Mouse (Mus musculus) hindbrain, postnatal 0 days (tissue): ENCODE data around the gene Rfng. TPM values are rescaled to one million over a fixed set of nuclear protein-coding genes. Genes with fewer than 3 reads are reported as not detected.
"Not testable (repeated sequence)": the region's sequence is repeated elsewhere in the genome, so short reads cannot be mapped to it uniquely, and the experiment has no call there.

ENCODE experiments used
- ATAC-seq: fragments of 200-750 bp; cut with Nextera tagmentation; 2 replicates; pipeline ENCODE4 v1.8.0; 2017; ENCODE audit warnings: mild to moderate bottlenecking, moderate TSS enrichment, moderate library complexity
- DNase-seq: peaks from one replicate; pipeline ENCODE4 v3.0.0-alpha.2; 2015; ENCODE audit warnings: low spot score
- H3K27ac ChIP-seq: fragments of 300-500 bp; sonication (generic); 2 replicates; pipeline ENCODE4 v1.5.1; 2014; ENCODE audit warnings: mild to moderate bottlenecking
- H3K27me3 ChIP-seq: fragments of 300-500 bp; sonication (generic); 2 replicates; pipeline ENCODE4 v1.6.1; 2014; ENCODE audit warnings: low read length, mixed read lengths; ENCODE audit not compliant: insufficient read depth
- H3K36me3 ChIP-seq: fragments of 300-500 bp; sonication (generic); 2 replicates; pipeline ENCODE4 v1.6.1; 2014; ENCODE audit warnings: low read length, mixed read lengths; ENCODE audit not compliant: insufficient read depth
- H3K4me1 ChIP-seq: fragments of 300-500 bp; sonication (generic); 2 replicates; pipeline ENCODE4 v1.6.1; 2014; ENCODE audit warnings: antibody characterized with exemption, low read length, mixed read lengths; ENCODE audit not compliant: insufficient read depth
- H3K4me2 ChIP-seq: fragments of 300-500 bp; sonication (generic); 2 replicates; pipeline ENCODE4 v1.6.1; 2014; ENCODE audit warnings: low read depth, mild to moderate bottlenecking, low read length, moderate library complexity, mixed read lengths
- H3K4me3 ChIP-seq: fragments of 300-500 bp; sonication (generic); 2 replicates; pipeline ENCODE4 v1.5.1; 2014; ENCODE audit warnings: low read length
- H3K9ac ChIP-seq: fragments of 300-500 bp; sonication (generic); replicated peaks from 2 replicates; pipeline ENCODE4 v1.6.1; 2014; ENCODE audit warnings: mild to moderate bottlenecking, low read length, moderate library complexity, mixed read lengths
- H3K9me3 ChIP-seq: fragments of 300-500 bp; sonication (generic); 2 replicates; pipeline ENCODE4 v1.6.1; 2016; ENCODE audit warnings: low read length, mixed read lengths
- CTCF ChIP-seq: IDR thresholded peaks from 2 replicates; pipeline ENCODE4 v1.5.1; 2016; ENCODE audit warnings: antibody characterized with exemption, control low read depth, low read depth
- WGBS: fragments of 180-500 bp; shearing (Covaris S2); extraction: QIAGEN DNeasy Blood & Tissue Kit; methylation state at CpG from one replicate; pipeline ENCODE4 v1.1.7; 2014; 5-methylcytosine and 5-hydroxymethylcytosine counted together
- polyA plus RNA-seq: library from polyadenylated mRNA; unstranded; fragments of >200 nt; fragmentation: Nextera tagmentation; extraction: Ambion mirVana; gene quantifications from 2 replicates; pipeline ENCODE4 v1.2.1, GENCODE M21; 2015
- total RNA-seq: library from RNA; depleted of rRNA; stranded (reverse); fragments of >200 nt; gene quantifications from 2 replicates; pipeline ENCODE4 v1.2.3, GENCODE M21; 2014

Rfng gene
- total and polyA plus RNA-seq, 2 experiments from 2014 or later: 93.6 to 107 TPM

DNA sequence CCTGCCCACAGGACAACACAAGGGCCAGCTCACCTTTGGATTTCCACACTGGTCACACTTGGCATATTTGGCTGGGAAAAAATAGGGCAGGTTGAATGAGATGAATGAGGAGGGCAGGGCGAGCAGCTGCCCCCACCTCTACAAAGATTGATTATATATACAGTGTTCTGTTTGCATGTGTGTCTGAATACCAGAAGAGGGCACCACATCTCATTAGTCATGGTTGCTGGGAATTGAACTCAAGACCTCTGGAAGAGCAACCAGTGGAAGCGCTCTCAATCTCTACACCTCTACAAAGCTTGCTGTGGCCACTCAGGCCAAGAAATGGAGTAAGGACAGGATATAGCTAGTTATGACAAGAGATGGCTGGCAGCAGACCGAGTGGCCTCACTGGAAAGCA, 5.8 kb upstream of the Rfng start:
- H3K9me3 ChIP-seq: no peaks in the 10 kb centered on the region
- 87% methylated on average over 3 of the region's 3 CpGs for WGBS
- H3K4me2 ChIP-seq: no peak overlapping the region
- TF ChIP-seq CTCF: peak; percentile 29; the same call in 1 of the 2 replicates
- peaks cover 58% of the 10 kb centered on the region for H3K36me3 ChIP-seq
- H3K4me3 ChIP-seq: no peak overlapping the region
- H3K4me1 ChIP-seq: 0 out of 2 replicates have a peak, but pooled peaks cover 7% of the 10 kb centered on the region
- H3K27ac ChIP-seq: no peak overlapping the region
- H3K9ac ChIP-seq: no peak overlapping the region
- no peaks in the 10 kb centered on the region for H3K27me3 ChIP-seq
- DNase-seq (no peak), ATAC-seq (no peak)

DNA sequence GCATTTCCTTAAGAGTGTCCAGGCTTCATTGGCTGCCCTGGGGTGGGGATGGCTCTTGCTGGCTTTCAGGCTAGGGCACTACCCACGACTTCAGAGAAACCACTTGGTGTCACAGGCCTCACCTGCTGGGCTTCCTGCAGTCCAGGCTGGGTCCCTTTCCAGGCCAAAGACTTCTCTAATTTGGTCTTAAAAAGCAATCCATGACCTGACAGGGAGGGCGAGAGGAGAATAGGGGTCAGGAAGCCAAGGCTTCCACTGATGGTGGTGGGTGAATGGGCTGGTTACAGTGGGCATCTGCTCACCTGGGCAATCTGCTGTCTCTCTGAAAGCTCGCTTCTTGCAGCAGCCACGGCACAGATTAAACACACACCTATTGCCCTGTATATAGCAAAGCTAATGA, 5.3 kb upstream of the Rfng start:
- no peaks in the 10 kb centered on the region for H3K27me3 ChIP-seq
- 89% methylated on average over 4 of the region's 4 CpGs for WGBS
- H3K36me3 ChIP-seq: peaks cover 58% of the 10 kb centered on the region
- TF ChIP-seq CTCF: no peak
- H3K4me3 ChIP-seq: no peak overlapping the region
- no peaks in the 10 kb centered on the region for H3K9me3 ChIP-seq
- H3K9ac ChIP-seq: no peak overlapping the region
- no peak overlapping the region for H3K4me2 ChIP-seq
- H3K4me1 ChIP-seq: 0 out of 2 replicates have a peak, but pooled peaks cover 7% of the 10 kb centered on the region
- ATAC-seq (no peak), DNase-seq (no peak)
- H3K27ac ChIP-seq: no peak overlapping the region

- not testable (repeated sequence) for H3K4me3 ChIP-seq, H3K9ac ChIP-seq, H3K27me3 ChIP-seq, ATAC-seq, H3K9me3 ChIP-seq, H3K4me2 ChIP-seq, DNase-seq, H3K4me1 ChIP-seq, H3K27ac ChIP-seq
- H3K36me3 ChIP-seq: peaks cover 58% of the 10 kb centered on the region
- 89% methylated on average over 9 of the region's 10 CpGs for WGBS
Observed at GRCm38 (mm10) chr11:120788460-120788859, 4.5 kb upstream of the Rfng start.

DNA sequence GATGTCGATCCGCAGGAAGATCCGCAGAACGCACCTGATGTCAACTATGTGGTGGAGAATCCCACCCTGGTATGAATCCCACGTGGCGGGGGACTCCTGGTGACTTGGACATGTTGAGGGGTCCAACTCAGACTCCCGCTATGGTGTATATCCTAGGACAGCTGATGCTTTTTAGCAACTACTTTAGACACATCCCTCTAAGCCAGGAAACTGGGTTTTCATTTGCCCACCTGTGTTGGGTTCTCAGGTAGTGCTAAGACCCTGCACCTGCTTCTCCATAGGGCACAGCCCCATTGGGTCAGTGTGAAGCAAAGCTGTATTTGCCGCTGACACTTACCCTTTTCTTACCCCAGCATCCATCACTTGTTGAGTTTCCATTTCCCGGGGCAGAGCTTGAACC, 1.1 kb upstream of the Rfng start:
- no peak for TF ChIP-seq CTCF
- Histone ChIP-seq H3K4me2 (peak overlapping the region; percentile 98), H3K9ac (peak overlapping the region; percentile 92), H3K9me3 (no peaks in the 10 kb centered on the region), H3K4me1 (peaks cover 13% of the 10 kb centered on the region; the same call in 1 of the 2 replicates), H3K36me3 (peaks cover 47% of the 10 kb centered on the region), H3K27ac (peak overlapping the region; percentile 87), H3K4me3 (peak overlapping the region; percentile 82), H3K27me3 (no peaks in the 10 kb centered on the region)
- no peak for DNase-seq
- ATAC-seq: no peak
- WGBS: 37% methylated on average over 9 of the region's 9 CpGs

- DNase-seq (no peak), ATAC-seq (no peak; the same call in 1 of the 2 replicates)
- H3K4me2 ChIP-seq: peak overlapping the region; percentile 98
- no peaks in the 10 kb centered on the region for H3K27me3 ChIP-seq
- no peaks in the 10 kb centered on the region for H3K9me3 ChIP-seq
- peaks cover 13% of the 10 kb centered on the region; the same call in 1 of the 2 replicates for H3K4me1 ChIP-seq
- H3K36me3 ChIP-seq: peaks cover 38% of the 10 kb centered on the region
- H3K27ac ChIP-seq: peak overlapping the region; percentile 87
- WGBS: 2% methylated on average over 42 of the region's 42 CpGs
- TF ChIP-seq CTCF: no peak
- H3K9ac ChIP-seq: peak overlapping the region; percentile 92
- H3K4me3 ChIP-seq: peak overlapping the region; percentile 82
Observed at GRCm38 (mm10) chr11:120783426-120784063, 462 bp downstream of the Rfng start.

DNA sequence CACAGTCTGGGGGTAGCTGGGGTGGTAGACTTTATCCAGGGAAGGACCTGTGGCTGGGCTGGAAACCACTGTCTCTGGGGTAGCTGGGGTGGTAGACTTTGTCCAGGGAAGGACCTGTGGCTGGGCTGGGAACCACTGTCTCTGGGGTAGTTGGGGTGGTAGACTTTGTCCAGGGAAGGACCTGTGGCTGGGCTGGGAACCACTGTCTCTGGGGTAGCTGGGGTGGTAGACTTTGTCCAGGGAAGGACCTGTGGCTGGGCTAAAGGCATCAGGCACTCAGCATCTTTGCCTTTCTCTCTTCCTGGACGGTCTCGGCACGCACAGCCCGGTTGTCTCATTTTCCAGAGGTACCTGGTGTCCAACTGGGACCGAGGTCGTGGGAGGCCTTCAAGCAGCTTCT, 2.6 kb downstream of the Rfng start:
- H3K9me3 ChIP-seq: not testable (repeated sequence)
- 96% methylated on average over 6 of the region's 6 CpGs for WGBS

DNA sequence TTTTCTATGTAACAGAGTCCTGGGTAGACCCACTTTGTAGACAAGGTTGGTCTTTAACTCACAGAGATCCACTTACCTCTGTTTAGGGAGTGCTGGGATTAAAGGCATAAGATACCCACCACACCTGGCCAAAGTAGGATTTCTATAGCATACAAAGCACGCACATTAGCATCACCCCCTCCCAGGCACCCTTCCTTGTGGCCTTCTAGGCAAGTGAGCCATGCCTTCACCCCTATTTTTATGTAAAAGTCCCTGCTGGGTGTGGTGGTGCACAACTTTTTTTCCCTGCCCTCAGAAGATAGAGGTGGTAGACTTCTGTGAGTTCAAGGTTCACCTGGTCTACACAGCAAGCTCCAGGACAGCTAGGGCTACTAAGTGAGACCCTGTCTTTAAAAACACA, 4.1 kb downstream of the Rfng start:
- Histone ChIP-seq H3K9ac (no peak overlapping the region), H3K36me3 (peaks cover 24% of the 10 kb centered on the region), H3K4me3 (no peak overlapping the region), H3K9me3 (no peaks in the 10 kb centered on the region), H3K4me2 (no peak overlapping the region), H3K27ac (no peak overlapping the region), H3K4me1 (peaks cover 7% of the 10 kb centered on the region; the same call in 1 of the 2 replicates), H3K27me3 (no peaks in the 10 kb centered on the region)
- WGBS: 83% methylated on average over 1 of the region's 1 CpGs
- DNase-seq: no peak
- TF ChIP-seq CTCF: no peak
- no peak for ATAC-seq

More for the DNA sequence above, 2.6 kb downstream of the Rfng start:
- peaks cover 24% of the 10 kb centered on the region for H3K36me3 ChIP-seq
- H3K27ac ChIP-seq, H3K4me3 ChIP-seq, H3K27me3 ChIP-seq, DNase-seq, ATAC-seq, H3K9ac ChIP-seq, H3K4me2 ChIP-seq: not testable (repeated sequence)
- peaks cover 13% of the 10 kb centered on the region; the same call in 1 of the 2 replicates for H3K4me1 ChIP-seq
